Mouse (Mus musculus): ENCODE data around the gene Pom121l2.

Pom121l2 gene

DNA sequence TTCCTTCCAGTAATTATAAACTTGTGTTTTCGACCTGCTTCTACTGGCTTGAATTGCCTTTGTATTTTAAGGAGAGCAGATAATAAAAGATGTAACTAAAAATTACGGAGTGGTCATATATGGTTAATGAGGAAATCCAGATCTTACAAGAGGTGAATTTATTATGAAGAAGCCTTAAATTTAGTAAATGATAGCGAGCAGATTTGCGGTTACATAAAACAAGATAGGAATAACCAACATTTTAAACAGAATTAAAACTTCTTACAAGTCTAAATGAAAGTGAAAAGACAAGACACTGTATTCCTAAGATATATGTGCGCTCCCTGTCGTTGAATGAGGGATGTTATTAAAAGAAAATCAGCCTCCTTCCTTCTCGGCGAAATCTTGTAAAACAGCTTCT is 13.9 kb downstream of the Pom121l2 start:
- DNase-seq, result no peak

DNA sequence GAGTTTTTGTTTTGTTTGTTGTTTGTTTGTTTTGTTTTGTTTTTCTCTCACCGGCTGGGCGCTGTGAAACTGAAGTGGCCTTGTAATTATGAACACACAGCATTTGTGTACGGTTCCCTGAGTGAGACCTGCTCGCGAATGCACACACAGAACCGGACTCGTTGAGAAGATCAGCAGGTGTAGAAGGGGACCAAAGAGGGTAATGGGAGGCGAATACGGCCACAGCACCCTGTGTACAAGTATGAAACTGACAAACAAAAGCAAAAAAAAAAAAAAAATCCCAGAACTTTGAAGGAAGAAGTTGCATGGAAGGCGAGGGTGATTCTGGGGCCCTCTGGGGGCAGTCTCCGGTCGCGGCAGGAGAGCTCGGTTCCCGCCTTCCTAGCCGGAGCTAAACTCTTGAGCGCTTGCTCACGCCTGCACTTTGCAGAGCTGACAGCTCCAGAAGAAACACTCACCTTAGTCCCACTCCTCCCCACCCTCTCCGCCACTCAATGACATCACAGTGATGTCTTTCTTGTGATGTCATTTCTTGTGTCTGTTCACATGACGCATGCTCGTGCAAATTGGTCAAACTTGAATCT is 14.4 kb downstream of the Pom121l2 start:
- peak; percentile 16 for DNase-seq

GRCm38 (mm10) chr13:21996101-21996839 is 15.3 kb downstream of the Pom121l2 start:
- no peak for DNase-seq

GRCm38 (mm10) chr13:21996840-21997185 is 15.8 kb downstream of the Pom121l2 start:
- DNase-seq, result no peak

- DNase-seq, result no peak
Measured at GRCm38 (mm10) chr13:21997201-21997820, 16.3 kb downstream of the Pom121l2 start.

DNA sequence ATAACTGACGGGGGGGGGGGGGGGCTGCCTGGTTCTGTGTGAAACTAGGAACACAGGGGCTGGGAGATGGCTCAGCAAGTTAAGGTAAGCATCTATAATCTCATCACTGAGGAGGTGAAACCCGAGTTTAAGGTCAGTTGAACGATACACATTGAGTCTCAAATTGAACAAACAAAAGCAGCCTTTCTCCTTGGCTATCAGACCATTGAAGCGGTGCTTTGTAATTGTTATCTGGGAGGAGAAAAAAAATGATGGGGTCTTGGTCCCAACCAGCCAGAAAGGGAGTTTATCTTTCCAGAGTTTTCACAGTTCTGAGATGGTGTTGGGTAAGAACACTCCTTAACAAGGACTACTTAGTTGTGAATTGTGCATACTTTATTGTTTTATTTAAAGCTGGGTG is 16.8 kb downstream of the Pom121l2 start:
- DNase-seq, result no peak

DNA sequence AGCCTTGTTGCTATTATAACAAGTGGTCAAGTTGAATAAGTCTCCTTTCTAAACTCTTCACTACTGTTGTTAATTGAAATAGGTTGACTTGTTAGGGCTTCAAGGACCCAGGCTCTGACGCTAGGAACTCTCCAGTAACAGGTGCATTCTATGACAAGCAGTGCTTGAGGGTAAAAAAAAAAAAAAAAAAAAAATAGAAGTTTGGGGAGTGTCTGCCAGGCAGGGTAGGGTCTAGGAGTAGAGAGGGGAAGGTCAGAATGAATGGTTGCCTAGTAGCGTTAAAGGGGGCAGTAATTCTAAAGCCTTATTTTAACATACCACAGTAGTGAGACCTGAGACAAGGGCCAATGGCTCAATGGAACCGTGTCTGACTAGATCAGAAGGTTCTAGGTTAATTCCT is 17.4 kb downstream of the Pom121l2 start:
- no peak for DNase-seq

- no peak for DNase-seq
Measured at GRCm38 (mm10) chr13:21999147-21999546, 18.2 kb downstream of the Pom121l2 start.

- no peak for DNase-seq
Measured at GRCm38 (mm10) chr13:22001346-22001745, 20.4 kb downstream of the Pom121l2 start.

DNA sequence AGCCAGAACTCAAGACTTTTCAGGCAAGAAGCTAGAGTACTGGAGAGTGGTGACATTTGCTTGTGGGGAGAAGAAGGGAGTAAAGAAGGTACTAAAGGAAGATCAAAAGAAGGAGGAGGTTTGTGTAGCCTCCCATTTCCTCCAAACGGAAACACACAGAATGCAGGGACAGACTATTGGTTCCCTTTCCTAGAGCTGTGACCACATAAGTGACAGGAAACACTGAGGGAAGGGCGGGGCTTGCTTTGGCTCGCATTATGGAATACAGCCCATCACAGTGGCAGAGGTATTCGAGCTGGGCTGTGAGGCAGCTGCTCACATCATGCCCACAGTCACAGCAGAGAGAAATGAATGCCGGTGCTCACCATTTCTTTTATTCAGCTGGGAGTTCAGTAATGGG is 20.8 kb downstream of the Pom121l2 start:
- DNase-seq, result no peak

GRCm38 (mm10) chr13:22005605-22006333 is 24.8 kb downstream of the Pom121l2 start:
- DNase-seq, result no peak

GRCm38 (mm10) chr13:22006334-22007120 is 25.5 kb downstream of the Pom121l2 start:
- no peak for DNase-seq

GRCm38 (mm10) chr13:22007121-22007510 is 26.1 kb downstream of the Pom121l2 start:
- DNase-seq, result no peak

GRCm38 (mm10) chr13:22007872-22008271 is 26.9 kb downstream of the Pom121l2 start:
- DNase-seq, result no peak

DNA sequence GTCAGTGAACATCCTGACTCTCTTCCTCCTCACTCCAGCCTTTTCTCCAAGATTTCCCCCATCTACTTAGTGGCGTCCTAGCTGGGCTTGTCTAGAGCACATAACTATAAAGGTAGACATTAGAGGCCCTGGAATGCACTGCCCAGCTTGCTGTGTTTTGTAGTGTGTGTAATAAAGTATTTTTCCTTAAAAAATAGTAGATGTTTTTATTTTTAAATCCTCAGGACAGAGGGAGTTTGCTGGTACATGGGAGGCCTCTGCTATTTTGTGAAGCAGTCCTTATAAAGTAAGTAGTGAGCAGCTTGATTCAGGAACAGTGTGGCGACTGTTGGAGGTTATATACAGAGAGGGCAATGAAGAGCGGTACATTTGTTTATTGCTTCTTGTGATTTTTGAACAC is 27.7 kb downstream of the Pom121l2 start:
- DNase-seq, result no peak

DNA sequence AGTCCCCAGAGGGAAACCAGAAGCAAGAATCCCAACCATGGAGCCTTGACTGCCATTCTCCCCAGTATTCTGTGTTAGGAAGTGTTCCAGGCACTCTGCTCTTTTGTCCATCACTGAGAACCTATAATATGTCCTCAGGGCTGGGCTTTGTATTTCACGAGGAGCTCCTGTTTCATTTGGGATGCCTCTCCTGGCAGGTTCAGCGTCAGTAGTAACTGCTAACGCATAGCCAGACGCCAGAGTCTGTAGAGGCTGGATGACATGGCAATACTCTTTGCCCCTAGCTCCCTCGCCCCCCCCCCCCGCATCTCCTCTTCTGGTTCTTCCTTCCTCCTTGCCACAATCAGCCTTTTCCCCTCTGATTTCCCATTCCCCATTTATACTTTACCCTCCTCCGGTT is 28.6 kb downstream of the Pom121l2 start, which contains the start of gene Prss16:
TSS of gene Prss16 (minus strand) at position 101 of the 400 bp plus-strand sequence.
- DNase-seq, result no peak

DNA sequence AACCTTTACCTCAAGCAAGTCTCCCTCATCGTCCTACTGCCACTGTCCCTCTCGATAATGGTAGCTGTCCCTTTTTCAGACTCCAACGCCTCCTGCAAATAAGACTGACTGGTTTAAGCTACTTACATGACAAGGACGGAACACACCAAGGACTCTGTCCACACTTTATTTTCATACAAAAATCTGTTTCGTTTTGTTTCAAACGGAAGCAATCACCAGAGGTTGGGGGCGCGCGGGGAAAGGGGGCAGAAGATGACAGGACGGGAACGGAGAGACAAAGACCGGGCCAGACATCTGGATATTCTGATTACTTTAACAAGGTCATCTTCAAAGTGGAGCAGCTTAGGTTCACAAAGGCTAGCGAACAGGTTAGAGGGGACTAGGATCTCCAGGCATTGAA is 32.7 kb downstream of the Pom121l2 start:
- DNase-seq, result no peak

DNA sequence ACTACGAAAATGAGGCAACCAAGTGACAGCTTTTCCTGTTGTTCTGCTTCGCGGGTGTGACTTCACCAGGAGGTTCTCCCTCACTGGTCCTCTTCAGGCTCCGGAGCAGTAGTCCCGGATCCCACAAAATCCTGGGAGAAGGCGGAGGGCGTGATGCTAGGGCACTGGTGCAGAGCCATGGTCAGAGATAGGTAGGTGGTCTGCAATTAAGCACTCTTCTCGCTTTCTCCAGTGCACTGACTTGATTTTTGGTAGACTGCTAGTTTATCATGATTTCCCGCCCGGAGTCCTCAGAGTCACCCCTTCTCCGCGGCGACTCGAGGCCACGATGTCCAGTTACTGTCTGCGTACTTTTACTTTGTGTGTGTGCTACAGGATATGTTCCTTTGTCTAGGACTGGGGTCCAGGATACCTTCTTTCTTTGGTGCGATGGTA is 33.4 kb downstream of the Pom121l2 start:
- no peak for DNase-seq

GRCm38 (mm10) chr13:22015479-22016450 is 34.8 kb downstream of the Pom121l2 start:
- peak; percentile 62 for DNase-seq

GRCm38 (mm10) chr13:22019934-22020835 is 39.2 kb downstream of the Pom121l2 start:
- DNase-seq, result no peak
